Mouse (Mus musculus) lung, embryonic 14.5 days (tissue): ENCODE data around the gene Wnt4. TPM values are rescaled to one million over a fixed set of nuclear protein-coding genes. Genes with fewer than 3 reads are reported as not detected.

Source experiments
- ATAC-seq: fragments of 200-750 bp; cut with Nextera tagmentation; 2 replicates; pipeline ENCODE4 v1.8.0; 2017; ENCODE audit warnings: mild to moderate bottlenecking, moderate TSS enrichment, moderate library complexity; ENCODE audit not compliant: insufficient read depth
- DNase-seq: peaks from one replicate; pipeline ENCODE4 v3.0.0-alpha.2; 2015
- H3K27ac ChIP-seq: fragments of 300-500 bp; sonication (generic); 2 replicates; pipeline ENCODE4 v1.5.1; 2014; ENCODE audit warnings: low read depth, mild to moderate bottlenecking, moderate library complexity
- H3K27me3 ChIP-seq: fragments of 300-500 bp; sonication (generic); 2 replicates; pipeline ENCODE4 v1.6.1; 2014; ENCODE audit warnings: low read length, control low read depth; ENCODE audit not compliant: insufficient read depth
- H3K36me3 ChIP-seq: fragments of 300-500 bp; sonication (generic); 2 replicates; pipeline ENCODE4 v1.6.1; 2014; ENCODE audit warnings: control low read depth; ENCODE audit not compliant: insufficient read depth
- H3K4me1 ChIP-seq: fragments of 300-500 bp; sonication (generic); 2 replicates; pipeline ENCODE4 v1.6.1; 2014; ENCODE audit warnings: antibody characterized with exemption, control low read depth; ENCODE audit not compliant: insufficient read depth
- H3K4me2 ChIP-seq: fragments of 300-500 bp; sonication (generic); 2 replicates; pipeline ENCODE4 v1.6.1; 2014; ENCODE audit warnings: mild to moderate bottlenecking
- H3K4me3 ChIP-seq: fragments of 300-500 bp; sonication (generic); 2 replicates; pipeline ENCODE4 v1.5.1; 2014; ENCODE audit warnings: low read depth, low read length
- H3K9ac ChIP-seq: fragments of 300-500 bp; sonication (generic); 2 replicates; pipeline ENCODE4 v1.6.1; 2014
- H3K9me3 ChIP-seq: fragments of 300-500 bp; sonication (generic); 2 replicates; pipeline ENCODE4 v1.6.1; 2016; ENCODE audit warnings: low read depth, low read length, control low read depth
- CTCF ChIP-seq: IDR thresholded peaks from 2 replicates; pipeline ENCODE4 v1.5.1; 2016; ENCODE audit warnings: antibody characterized with exemption, low read depth
- WGBS: fragments of 180-500 bp; shearing (Covaris S2); extraction: QIAGEN DNeasy Blood & Tissue Kit; methylation state at CpG from one replicate; pipeline ENCODE4 v1.1.7; 2014; 5-methylcytosine and 5-hydroxymethylcytosine counted together
- polyA plus RNA-seq: library from polyadenylated mRNA; unstranded; fragments of >200 nt; fragmentation: Nextera tagmentation; extraction: Ambion mirVana; gene quantifications from 2 replicates; pipeline ENCODE4 v1.2.1, GENCODE M21; 2014

Gene Wnt4
- 1.2 and 1.3 TPM in 2 replicates for polyA plus RNA-seq

- no peak for TF ChIP-seq CTCF
- ATAC-seq (peak; percentile 78), DNase-seq (peak; percentile 80)
- Histone ChIP-seq H3K27me3 (peaks cover 71% of the 10 kb centered on the region), H3K36me3 (no peaks in the 10 kb centered on the region), H3K4me1 (no peaks in the 10 kb centered on the region), H3K4me3 (peak within 1 kb of the TSS; percentile 47), H3K4me2 (peak within 1 kb of the TSS; percentile 90), H3K27ac (no peak within 1 kb of the TSS), H3K9ac (peak within 1 kb of the TSS; percentile 44), H3K9me3 (no peaks in the 10 kb centered on the region)
- under 1% methylated on average over 21 of the region's 45 CpGs for whole genome bisulfite sequencing
Measured at GRCm38 (mm10) chr4:137277166-137277513, at the start of gene Wnt4. Gene Wnt4, plus strand, starts transcription at chr4:137277489.

GRCm38 (mm10) chr4:137228566-137229115 is 48.6 kb upstream of the Wnt4 start:
- no peaks in the 10 kb centered on the region for H3K36me3 ChIP-seq
- H3K4me2 ChIP-seq: no peak overlapping the region
- DNase-seq (peak; percentile 23), ATAC-seq (no peak)
- no peak overlapping the region for H3K27ac ChIP-seq
- no peaks in the 10 kb centered on the region for H3K9me3 ChIP-seq
- H3K4me1 ChIP-seq: peaks cover 11% of the 10 kb centered on the region; the same call in 1 of the 2 replicates
- TF ChIP-seq CTCF: no peak
- no peak overlapping the region for H3K4me3 ChIP-seq
- H3K27me3 ChIP-seq: no peaks in the 10 kb centered on the region
- no peak overlapping the region for H3K9ac ChIP-seq
- 76% methylated on average over 15 of the region's 15 CpGs for WGBS

GRCm38 (mm10) chr4:137231494-137232470 is 45.5 kb upstream of the Wnt4 start:
- no peak for TF ChIP-seq CTCF
- DNase-seq (peak; percentile 77), ATAC-seq (peak; percentile 35; the same call in 1 of the 2 replicates)
- no peak overlapping the region for H3K4me2 ChIP-seq
- H3K9ac ChIP-seq: no peak overlapping the region
- H3K27me3 ChIP-seq: no peaks in the 10 kb centered on the region
- H3K27ac ChIP-seq: peak overlapping the region; percentile 48; the same call in 1 of the 2 replicates
- no peaks in the 10 kb centered on the region for H3K9me3 ChIP-seq
- no peaks in the 10 kb centered on the region for H3K36me3 ChIP-seq
- 51% methylated on average over 16 of the region's 16 CpGs for WGBS
- peaks cover 11% of the 10 kb centered on the region; the same call in 1 of the 2 replicates for H3K4me1 ChIP-seq
- H3K4me3 ChIP-seq: no peak overlapping the region

- H3K4me3 ChIP-seq: no peak overlapping the region
- WGBS: 62% methylated on average over 5 of the region's 5 CpGs
Measured at GRCm38 (mm10) chr4:137233632-137234031, 43.7 kb upstream of the Wnt4 start.

GRCm38 (mm10) chr4:137234444-137234843 is 42.8 kb upstream of the Wnt4 start:
- no peak overlapping the region for H3K9ac ChIP-seq
- no peak overlapping the region for H3K4me3 ChIP-seq
- peak; percentile 45 for DNase-seq
- H3K9me3 ChIP-seq: no peaks in the 10 kb centered on the region
- 83% methylated on average over 2 of the region's 2 CpGs for WGBS
- TF ChIP-seq CTCF: no peak
- no peaks in the 10 kb centered on the region for H3K36me3 ChIP-seq
- H3K4me2 ChIP-seq: no peak overlapping the region
- no peaks in the 10 kb centered on the region for H3K27me3 ChIP-seq
- H3K27ac ChIP-seq: no peak overlapping the region
- peaks cover 11% of the 10 kb centered on the region; the same call in 1 of the 2 replicates for H3K4me1 ChIP-seq
- no peak for ATAC-seq

More at GRCm38 (mm10) chr4:137233632-137234031, 43.7 kb upstream of the Wnt4 start:
- Histone ChIP-seq H3K9ac (no peak overlapping the region), H3K4me1 (peaks cover 11% of the 10 kb centered on the region; the same call in 1 of the 2 replicates), H3K27me3 (no peaks in the 10 kb centered on the region), H3K4me2 (no peak overlapping the region), H3K27ac (no peak overlapping the region), H3K36me3 (no peaks in the 10 kb centered on the region), H3K9me3 (no peaks in the 10 kb centered on the region)
- TF ChIP-seq CTCF: no peak
- ATAC-seq: no peak
- DNase-seq: no peak

GRCm38 (mm10) chr4:137235368-137235767 is 41.9 kb upstream of the Wnt4 start:
- WGBS: 68% methylated on average over 9 of the region's 9 CpGs
- Histone ChIP-seq H3K4me2 (no peak overlapping the region), H3K9ac (no peak overlapping the region), H3K4me3 (no peak overlapping the region), H3K9me3 (no peaks in the 10 kb centered on the region), H3K36me3 (no peaks in the 10 kb centered on the region), H3K27ac (no peak overlapping the region), H3K4me1 (peaks cover 11% of the 10 kb centered on the region; the same call in 1 of the 2 replicates), H3K27me3 (no peaks in the 10 kb centered on the region)
- no peak for ATAC-seq
- no peak for DNase-seq
- TF ChIP-seq CTCF: no peak

- Histone ChIP-seq H3K9me3 (no peaks in the 10 kb centered on the region), H3K27ac (no peak overlapping the region), H3K9ac (no peak overlapping the region), H3K27me3 (no peaks in the 10 kb centered on the region), H3K4me3 (no peak overlapping the region), H3K36me3 (no peaks in the 10 kb centered on the region), H3K4me2 (no peak overlapping the region), H3K4me1 (no peaks in the 10 kb centered on the region)
- ATAC-seq (no peak), DNase-seq (peak; percentile 28)
- TF ChIP-seq CTCF: no peak
- 59% methylated on average over 9 of the region's 9 CpGs for WGBS
Measured at GRCm38 (mm10) chr4:137244883-137245282, 32.4 kb upstream of the Wnt4 start.
